Mouse (Mus musculus) C2C12 (cell line): ENCODE data around the gene Gm37240.

Experiments used
- CEBPB ChIP-seq: IDR thresholded peaks from one replicate; pipeline ENCODE4 v1.6.1; 2011; ENCODE audit warnings: low read depth, mild to moderate bottlenecking, control low read depth, moderate library complexity
- CTCF ChIP-seq: IDR thresholded peaks from one replicate; pipeline ENCODE4 v1.5.1; 2011; ENCODE audit not compliant: control insufficient read depth, insufficient read depth, insufficient read length
- MYOD1 ChIP-seq: IDR thresholded peaks from one replicate; pipeline ENCODE4 v1.6.1; 2011; ENCODE audit warnings: low read depth; ENCODE audit not compliant: control insufficient read depth, insufficient read length

DNA sequence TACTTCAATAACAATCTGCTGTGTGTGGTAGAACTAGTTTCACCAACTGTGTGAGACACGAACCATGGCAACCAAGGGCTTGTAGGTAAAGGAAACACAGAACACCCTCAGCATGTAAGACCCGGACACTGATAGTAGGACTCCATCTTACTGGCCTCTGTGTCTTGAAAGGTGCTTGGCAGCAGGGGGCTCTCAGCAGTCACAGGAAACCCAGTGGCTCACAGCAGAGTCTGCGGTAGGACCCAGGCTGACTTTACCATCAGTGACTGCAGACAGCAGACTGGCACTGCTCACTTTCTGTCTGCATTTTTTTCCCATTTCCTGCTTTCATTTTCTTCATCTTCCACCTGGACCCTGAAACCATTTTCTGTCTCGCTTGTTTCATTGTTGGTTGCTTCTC is 1176.6 kb downstream of the Gm37240 start:
- TF ChIP-seq MYOD1 (no peak), CTCF (no peak), CEBPB (no peak)
